Mouse (Mus musculus) right cerebral cortex, postnatal 36 days (tissue): ENCODE results near the gene March7.

ENCODE experiments used
- DNase-seq, 2 experiments: peaks; one replicate each; pipeline ENCODE4 v3.0.0; 2022; ENCODE audit warnings: low spot score in 2 of 2, mixed read lengths in 1 of 2

Gene March7

DNA sequence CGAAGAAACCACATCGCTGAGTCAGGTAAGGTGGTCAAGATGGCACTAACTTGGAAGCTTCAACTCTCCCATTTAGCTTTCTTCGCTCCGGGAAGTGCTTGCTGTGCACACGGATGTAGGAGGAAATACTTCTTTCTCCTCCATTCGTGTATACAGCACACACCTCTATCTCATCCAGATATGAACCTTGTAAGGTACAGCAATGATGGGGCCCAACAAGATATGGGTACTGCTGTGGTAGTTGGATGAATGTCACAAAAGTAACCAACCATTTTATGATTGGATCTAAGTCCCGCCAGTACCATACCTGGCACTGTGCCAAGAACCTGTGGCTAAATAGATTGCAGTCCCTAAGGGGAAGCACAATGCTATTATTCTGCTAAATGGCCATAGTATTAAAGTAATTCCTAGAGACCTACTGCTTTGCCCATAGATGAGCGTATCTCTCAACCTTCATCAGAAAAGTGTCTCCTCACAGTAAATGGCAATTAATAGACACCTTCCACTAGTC lies 75.5 kb downstream of the March7 start:
- no peak for DNase-seq

GRCm38 (mm10) chr2:60288606-60289005 lies 78.9 kb downstream of the March7 start:
- no peak for DNase-seq

DNA sequence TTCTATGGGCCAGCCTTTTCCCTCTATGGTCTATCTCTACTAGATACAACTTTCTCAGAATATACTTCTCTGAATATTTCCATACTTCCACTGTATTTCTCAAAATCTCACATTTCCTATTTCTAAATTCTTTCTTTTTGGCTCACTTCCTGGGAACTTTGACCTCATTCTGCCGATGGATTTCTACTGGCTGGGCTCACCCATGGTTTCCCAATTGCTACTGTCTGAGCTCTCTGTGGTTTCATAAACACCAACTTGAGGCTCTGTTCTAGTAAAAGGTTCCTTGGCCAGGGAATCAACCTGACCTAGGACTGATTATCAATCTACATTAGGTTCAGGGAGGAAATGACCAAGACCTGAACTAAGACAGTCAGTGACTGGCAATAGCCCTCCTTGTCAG lies 79.8 kb downstream of the March7 start:
- no peak for DNase-seq

GRCm38 (mm10) chr2:60291381-60291780 lies 81.7 kb downstream of the March7 start:
- no peak for DNase-seq

- DNase-seq: no peak
Observed at GRCm38 (mm10) chr2:60298266-60298665, 88.6 kb downstream of the March7 start.

DNA sequence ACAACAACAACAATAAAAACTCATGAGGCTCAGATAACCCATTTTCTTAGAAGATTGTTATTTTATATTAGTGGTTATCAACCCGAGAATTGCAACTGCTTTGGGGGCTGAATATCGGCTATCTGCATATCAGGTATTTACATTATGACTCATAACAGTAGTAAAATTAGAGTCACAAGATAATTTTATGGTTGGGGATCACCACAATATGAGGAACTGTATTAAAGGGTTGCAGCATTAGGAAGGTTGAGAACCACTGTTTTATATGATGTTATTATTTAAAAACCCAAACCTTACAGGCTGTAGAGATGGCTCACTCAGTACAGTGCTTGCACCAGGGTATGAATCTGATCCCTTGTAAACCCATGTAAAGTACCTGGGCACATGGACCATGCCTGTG lies 89.6 kb downstream of the March7 start:
- no peak for DNase-seq
